Mouse (Mus musculus) heart, embryonic 11.5 days (tissue): ENCODE data around the gene Kbtbd13. TPM values are rescaled to one million over a fixed set of nuclear protein-coding genes. Genes with fewer than 3 reads are reported as not detected.

Experiments used
- ATAC-seq: fragments of 200-750 bp; cut with Nextera tagmentation; replicated peaks from 2 replicates; pipeline ENCODE4 v1.8.0; 2017; ENCODE audit warnings: moderate library complexity; ENCODE audit not compliant: insufficient number of reproducible peaks, low FRiP score, low TSS enrichment
- H3K27ac ChIP-seq: fragments of 300-500 bp; sonication (generic); 2 replicates; pipeline ENCODE4 v1.5.1; 2014; ENCODE audit warnings: mild to moderate bottlenecking, low read depth, low read length
- H3K27me3 ChIP-seq: fragments of 300-500 bp; sonication (generic); 2 replicates; pipeline ENCODE4 v1.6.1; 2014; ENCODE audit warnings: mild to moderate bottlenecking, low read length, mixed read lengths; ENCODE audit not compliant: control insufficient read depth, insufficient read depth
- H3K36me3 ChIP-seq: fragments of 300-500 bp; sonication (generic); 2 replicates; pipeline ENCODE4 v1.6.1; 2014; ENCODE audit warnings: mild to moderate bottlenecking, low read length, moderate library complexity, mixed read lengths; ENCODE audit not compliant: control insufficient read depth, insufficient read depth
- H3K4me1 ChIP-seq: fragments of 300-500 bp; sonication (generic); 2 replicates; pipeline ENCODE4 v1.6.1; 2014; ENCODE audit warnings: low read length; ENCODE audit not compliant: control insufficient read depth, insufficient read depth
- H3K4me2 ChIP-seq: fragments of 300-500 bp; sonication (generic); 2 replicates; pipeline ENCODE4 v1.6.1; 2014; ENCODE audit warnings: mild to moderate bottlenecking, moderate library complexity
- H3K4me3 ChIP-seq: fragments of 300-500 bp; sonication (generic); 2 replicates; pipeline ENCODE4 v1.5.1; 2014; ENCODE audit warnings: low read depth, low read length
- H3K9ac ChIP-seq: fragments of 300-500 bp; sonication (generic); 2 replicates; pipeline ENCODE4 v1.6.1; 2014; ENCODE audit warnings: mild to moderate bottlenecking, low read depth, low read length, moderate library complexity
- H3K9me3 ChIP-seq: fragments of 300-500 bp; sonication (generic); replicated peaks from 2 replicates; pipeline ENCODE4 v1.6.1; 2016; ENCODE audit warnings: low read length; ENCODE audit not compliant: control insufficient read depth
- WGBS: fragments of 180-500 bp; shearing (Covaris S2); extraction: QIAGEN DNeasy Blood & Tissue Kit; methylation state at CpG from one replicate; pipeline ENCODE4 v1.1.7; 2014; ENCODE audit not compliant: insufficient replicate concordance; 5-methylcytosine and 5-hydroxymethylcytosine counted together
- polyA plus RNA-seq: library from polyadenylated mRNA; unstranded; fragments of >200 nt; fragmentation: Nextera tagmentation; extraction: Ambion mirVana; gene quantifications from 2 replicates; pipeline ENCODE4 v1.2.1, GENCODE M21; 2014

The Kbtbd13 gene
- polyA plus RNA-seq, 1 experiment from 2014 or later = 0.94 TPM

DNA sequence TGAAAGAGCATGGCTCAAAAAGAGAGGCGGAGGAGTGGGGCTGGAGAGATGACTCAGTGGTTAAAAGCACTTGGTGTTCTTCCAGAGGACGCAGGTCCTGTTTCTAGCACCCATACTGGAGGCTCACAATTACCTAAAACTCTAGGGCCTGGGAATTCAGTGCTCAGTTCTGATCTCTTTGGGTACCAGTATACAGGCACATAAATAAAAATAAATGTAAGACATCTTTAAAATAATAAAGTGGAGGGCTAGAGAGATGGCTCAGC lies 13.7 kb upstream of the Kbtbd13 start:
- Histone ChIP-seq H3K36me3 (no peaks in the 10 kb centered on the region), H3K9ac (no peak overlapping the region), H3K27ac (no peak overlapping the region), H3K4me1 (no peaks in the 10 kb centered on the region; the same call in 1 of the 2 replicates), H3K4me2 (no peak overlapping the region), H3K4me3 (no peak overlapping the region), H3K27me3 (no peaks in the 10 kb centered on the region), H3K9me3 (no peaks in the 10 kb centered on the region)
- WGBS = 73% methylated on average over 2 of the region's 2 CpGs
- ATAC-seq = no peak

DNA sequence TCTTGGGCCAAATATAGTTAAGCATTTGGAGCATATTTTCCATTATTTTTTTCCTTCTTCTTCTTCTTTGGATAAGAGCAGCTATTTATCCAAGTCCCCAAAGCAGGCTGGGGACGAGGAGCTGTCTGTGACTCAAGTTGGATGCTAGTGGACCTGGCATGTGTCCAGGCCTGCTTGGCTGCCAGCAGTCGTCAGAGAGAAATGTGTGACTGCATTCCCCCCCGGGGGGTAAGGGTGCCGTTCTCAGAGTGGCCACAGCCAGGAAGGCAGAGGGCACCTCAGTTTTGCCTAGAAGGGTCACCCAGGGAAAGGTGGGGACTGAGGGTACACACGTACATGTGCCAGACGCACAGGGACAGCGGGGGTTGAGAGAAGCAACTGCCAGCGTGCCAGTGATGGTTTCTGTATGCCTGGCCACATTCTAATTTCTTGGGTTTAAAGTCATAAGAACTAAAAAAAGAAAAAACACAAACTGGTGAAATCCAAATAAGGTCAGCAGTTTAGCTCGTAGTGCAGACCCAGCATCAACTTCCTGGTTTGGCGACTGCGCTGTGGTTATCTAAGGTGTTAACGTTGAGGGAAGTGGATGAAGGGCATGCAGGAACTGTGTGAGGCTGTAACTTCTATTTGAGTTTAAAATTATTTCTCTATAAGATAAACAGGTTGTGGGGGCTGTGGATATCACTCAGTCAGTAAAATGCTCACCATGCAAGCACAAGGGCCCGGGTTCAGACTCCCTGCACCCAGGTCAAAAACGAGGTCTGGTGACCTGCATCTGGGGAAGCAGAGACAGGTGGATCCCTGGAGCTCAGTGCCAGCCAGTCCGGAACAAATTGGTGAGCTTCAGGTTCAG lies 13.1 kb upstream of the Kbtbd13 start:
- no peak for ATAC-seq
- Histone ChIP-seq H3K4me1 (no peaks in the 10 kb centered on the region; the same call in 1 of the 2 replicates), H3K27me3 (no peaks in the 10 kb centered on the region), H3K4me3 (no peak overlapping the region), H3K36me3 (no peaks in the 10 kb centered on the region), H3K27ac (no peak overlapping the region), H3K9ac (no peak overlapping the region), H3K9me3 (no peaks in the 10 kb centered on the region), H3K4me2 (no peak overlapping the region)
- WGBS = 54% methylated on average over 15 of the region's 15 CpGs

DNA sequence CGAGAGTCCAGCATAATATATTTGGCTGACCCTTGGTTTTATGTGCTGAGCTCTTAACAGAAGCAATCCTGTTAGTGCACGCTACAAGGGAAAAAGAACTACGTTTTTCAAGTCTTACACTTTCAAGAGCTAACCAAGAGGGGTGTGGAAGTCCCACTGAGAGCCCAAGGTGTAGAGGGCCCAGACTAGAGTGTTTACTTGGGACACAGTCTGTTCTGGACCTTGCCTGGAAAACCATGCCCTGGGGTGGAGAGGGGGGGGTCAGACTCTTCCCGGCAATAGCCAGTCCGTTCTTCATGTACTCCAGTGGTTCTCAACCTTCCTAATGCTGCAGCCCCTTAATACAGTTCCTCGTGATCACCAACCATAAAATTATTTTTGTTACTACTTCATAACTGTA lies 8.5 kb upstream of the Kbtbd13 start:
- no peak overlapping the region for H3K4me3 ChIP-seq
- H3K36me3 ChIP-seq = no peaks in the 10 kb centered on the region
- no peak for ATAC-seq
- H3K27ac ChIP-seq = no peak overlapping the region
- H3K9me3 ChIP-seq = no peaks in the 10 kb centered on the region
- no peak overlapping the region for H3K4me2 ChIP-seq
- no peaks in the 10 kb centered on the region; the same call in 1 of the 2 replicates for H3K4me1 ChIP-seq
- no peaks in the 10 kb centered on the region for H3K27me3 ChIP-seq
- no peak overlapping the region for H3K9ac ChIP-seq
- WGBS = 83% methylated on average over 6 of the region's 6 CpGs

DNA sequence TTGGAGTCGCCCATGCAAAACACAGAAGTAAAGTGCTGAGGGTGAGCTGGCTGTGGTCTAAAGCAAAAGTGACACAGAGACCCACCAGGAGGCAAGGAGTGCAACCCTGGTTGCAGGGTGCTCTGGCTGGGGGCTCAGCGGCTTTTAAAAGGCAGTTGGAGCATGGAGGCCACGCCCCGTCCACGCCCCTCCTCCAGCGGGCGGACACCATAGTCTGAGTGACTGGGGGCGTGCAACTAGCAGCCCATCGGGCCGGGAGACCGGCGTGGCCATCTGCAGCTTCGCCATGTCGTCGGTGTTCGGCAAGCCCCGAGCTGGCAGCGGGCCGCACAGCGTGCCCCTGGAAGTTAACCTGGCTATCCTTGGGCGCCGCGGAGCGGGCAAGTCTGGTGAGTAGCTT lies 6.8 kb upstream of the Kbtbd13 start, which contains the start of gene Rasl12:
Gene Rasl12, plus strand, starts transcription at position 228 of the 400 bp plus-strand sequence.
- under 1% methylated on average over 24 of the region's 24 CpGs for whole genome bisulfite sequencing
- H3K27ac ChIP-seq = no peak within 1 kb of the TSS
- peak; percentile 70 for ATAC-seq

DNA sequence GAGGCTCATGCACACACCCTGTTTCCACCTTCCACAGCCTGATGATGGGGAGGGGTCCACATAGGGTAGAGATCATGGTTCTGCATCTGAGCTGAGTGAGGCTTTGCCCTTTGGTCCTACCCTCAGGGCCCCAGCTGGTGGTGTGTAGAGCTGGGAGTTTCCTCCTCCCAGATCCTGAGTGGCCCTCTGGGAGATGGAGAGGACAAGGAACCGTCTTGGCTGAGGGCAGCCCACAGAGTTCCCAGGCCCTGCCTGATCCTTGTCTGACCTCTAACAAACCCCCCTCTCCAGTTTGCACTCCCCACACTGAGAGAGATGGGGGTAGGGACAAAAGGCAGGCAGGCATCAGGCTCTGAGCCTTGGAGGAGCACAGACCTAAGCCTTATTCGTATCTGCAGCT lies 2.9 kb upstream of the Kbtbd13 start:
- no peak overlapping the region for H3K27ac ChIP-seq
- 54% methylated on average over 2 of the region's 2 CpGs for WGBS
- peaks cover 13% of the 10 kb centered on the region for H3K4me1 ChIP-seq
- no peaks in the 10 kb centered on the region for H3K36me3 ChIP-seq
- H3K27me3 ChIP-seq = peaks cover 37% of the 10 kb centered on the region
- ATAC-seq = no peak
- no peak overlapping the region for H3K4me2 ChIP-seq
- no peaks in the 10 kb centered on the region for H3K9me3 ChIP-seq
- no peak overlapping the region for H3K4me3 ChIP-seq
- H3K9ac ChIP-seq = no peak overlapping the region

More for the DNA sequence above, 6.8 kb upstream of the Kbtbd13 start, which contains the start of gene Rasl12:
- Histone ChIP-seq H3K4me1 (peaks cover 7% of the 10 kb centered on the region), H3K4me2 (peak within 1 kb of the TSS; percentile 69), H3K4me3 (peak within 1 kb of the TSS; percentile 48), H3K27me3 (0 out of 2 replicates have a peak, but pooled peaks cover 2% of the 10 kb centered on the region), H3K9ac (peak within 1 kb of the TSS; percentile 64), H3K36me3 (no peaks in the 10 kb centered on the region), H3K9me3 (no peaks in the 10 kb centered on the region)

DNA sequence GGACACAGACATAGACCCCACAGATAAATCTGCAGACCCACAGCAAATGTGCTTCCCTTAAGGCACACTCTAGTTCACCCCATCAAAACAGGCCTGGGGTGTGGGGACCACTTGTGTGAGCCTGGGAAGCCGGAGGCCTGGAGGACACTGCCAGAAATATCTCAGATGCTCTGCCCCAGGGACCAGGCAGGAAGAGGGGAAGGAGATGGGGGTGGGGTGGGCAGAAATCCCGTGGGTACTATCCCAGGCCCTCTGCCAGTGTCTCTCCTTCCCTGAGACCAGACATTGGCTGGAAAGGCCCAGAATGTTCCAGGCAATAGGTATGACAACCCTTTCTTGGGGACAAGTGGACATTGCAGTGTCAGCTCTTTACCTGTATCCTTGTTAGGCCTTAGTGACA lies 2.2 kb upstream of the Kbtbd13 start:
- Histone ChIP-seq H3K27me3 (peaks cover 39% of the 10 kb centered on the region), H3K4me2 (no peak overlapping the region), H3K36me3 (no peaks in the 10 kb centered on the region), H3K9me3 (no peaks in the 10 kb centered on the region), H3K9ac (no peak overlapping the region), H3K27ac (no peak overlapping the region), H3K4me1 (peaks cover 13% of the 10 kb centered on the region), H3K4me3 (no peak overlapping the region)
- 27% methylated on average over 2 of the region's 2 CpGs for WGBS
- ATAC-seq = no peak

DNA sequence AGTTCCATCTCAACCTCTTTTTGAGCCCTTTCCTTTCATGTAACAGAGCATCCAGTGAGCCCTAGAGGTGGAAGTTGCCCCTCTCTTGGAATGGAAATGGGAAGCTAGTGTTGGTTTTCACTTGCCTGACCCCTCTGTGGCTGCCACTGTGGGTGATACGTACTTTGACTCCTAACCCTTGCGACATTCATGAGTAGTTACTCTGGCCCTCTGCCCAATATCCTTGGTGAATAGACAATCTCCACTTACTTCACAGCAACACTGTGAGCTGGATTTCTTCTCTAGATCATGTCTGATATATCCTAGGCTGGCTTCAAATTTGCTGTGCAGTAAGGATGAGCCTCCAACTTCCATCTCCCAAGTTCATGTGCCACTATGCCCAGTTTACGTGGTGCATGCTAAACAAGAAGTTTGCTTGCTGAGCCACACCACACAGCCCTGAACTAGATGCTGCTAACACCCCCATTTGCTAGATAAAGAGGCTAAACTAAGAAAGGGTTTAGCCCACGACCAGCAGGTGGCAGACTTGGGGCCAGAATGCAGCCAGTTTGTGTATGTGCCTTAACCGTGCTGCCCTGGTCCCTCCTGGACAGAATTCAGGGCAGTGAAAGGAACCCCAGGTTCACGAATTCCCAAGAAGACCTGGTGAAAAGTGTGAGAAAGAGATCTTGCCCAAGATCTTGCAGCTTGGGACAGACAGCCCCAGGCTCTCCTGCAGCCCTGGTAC lies 1.3 kb upstream of the Kbtbd13 start:
- Histone ChIP-seq H3K9me3 (no peaks in the 10 kb centered on the region), H3K4me3 (no peak overlapping the region), H3K9ac (no peak overlapping the region), H3K36me3 (no peaks in the 10 kb centered on the region), H3K4me2 (no peak overlapping the region), H3K27me3 (peaks cover 39% of the 10 kb centered on the region), H3K27ac (no peak overlapping the region), H3K4me1 (peaks cover 13% of the 10 kb centered on the region)
- WGBS = 25% methylated on average over 6 of the region's 6 CpGs
- no peak for ATAC-seq

DNA sequence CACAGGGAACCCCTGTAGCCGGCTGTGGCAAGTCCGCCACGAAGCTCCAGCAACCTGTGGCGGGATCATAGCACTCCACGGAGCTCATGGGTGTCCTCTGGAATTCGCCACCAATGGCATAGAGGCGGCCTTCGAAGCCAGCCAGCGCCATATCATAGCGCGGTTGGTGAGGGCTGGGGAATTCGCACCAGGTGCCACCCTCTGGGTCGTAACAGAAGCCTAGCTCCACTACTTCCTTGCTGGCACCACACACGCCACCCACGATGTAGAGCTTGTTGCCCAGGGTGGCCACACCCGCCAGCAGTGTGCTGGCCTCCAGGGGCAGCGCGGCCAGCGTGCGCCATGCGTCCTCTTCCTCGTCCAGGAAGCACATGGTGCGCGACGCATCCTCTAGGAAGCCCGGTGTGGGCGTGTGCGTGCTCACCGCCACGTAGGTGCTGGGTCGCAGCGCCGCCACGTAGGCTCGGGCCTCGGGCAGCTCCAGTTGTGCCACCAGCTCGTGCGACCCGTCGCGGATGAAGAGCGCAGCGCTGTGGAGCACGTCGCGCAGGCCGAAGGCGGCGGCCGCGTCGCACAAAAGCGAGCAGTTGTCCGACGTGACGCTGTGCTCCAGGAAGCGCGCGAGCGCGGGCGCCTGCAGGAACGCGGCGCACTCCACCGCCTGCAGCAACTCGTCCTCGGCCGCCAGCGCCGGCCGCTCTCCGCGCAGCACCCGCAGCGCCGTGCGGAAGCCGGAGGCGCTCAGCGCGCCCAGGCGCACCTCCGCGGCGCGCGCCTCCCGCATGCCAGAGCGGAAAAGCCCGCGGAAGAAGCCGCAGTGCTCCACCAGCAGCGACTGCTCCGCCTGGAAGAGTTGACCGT lies 470 bp downstream of the Kbtbd13 start:
- H3K9ac ChIP-seq = peak overlapping the region; percentile 44
- peak overlapping the region; percentile 62 for H3K4me2 ChIP-seq
- no peaks in the 10 kb centered on the region for H3K9me3 ChIP-seq
- ATAC-seq = peak; percentile 49; the same call in 1 of the 2 replicates
- WGBS = 15% methylated on average over 96 of the region's 96 CpGs
- peaks cover 39% of the 10 kb centered on the region for H3K27me3 ChIP-seq
- no peaks in the 10 kb centered on the region for H3K36me3 ChIP-seq
- H3K27ac ChIP-seq = no peak overlapping the region
- peaks cover 13% of the 10 kb centered on the region for H3K4me1 ChIP-seq
- peak overlapping the region; percentile 43 for H3K4me3 ChIP-seq
